14 mouse cellular contexts compared by ENCODE assay signal in genomic region chr7:75640671-75641070, GRCm38 (mm10).
A peak's percentile ranks its signal among the peaks of the same experiment; 100 is the strongest.
DNase-seq lines count a peak whose midpoint lies in the region; ATAC-seq and TF ChIP-seq lines count a peak whose summit lies in the region.
"Had no signal": no experiment of that assay in that cellular context is flagged by ENCODE, and none has a peak within 500 bp of the region (broad histone marks: within the 10 kb centered on the region; RNA-seq: fewer than 3 reads in every experiment).

No protein-coding gene starts in this region.

- DNase-seq in kidney, adult 2 months, result peak; percentile 84
- DNase-seq in kidney, adult 18-20 months, result no peak
- peak; percentile 40 for DNase-seq in embryo, embryonic 10 days (ENCODE audit: low spot score)
- DNase-seq in retina, embryonic 14.5 days (ENCODE audit: low spot score), result peak; percentile 64
- no peak for DNase-seq in right cerebral cortex, postnatal 25 days
- no peak for DNase-seq in cerebellum, adult 8-10 months
- DNase-seq: adrenal gland, adult 8-10 months; cerebellum, adult 18-20 months; heart, postnatal 10 days had no signal

- TF ChIP-seq POLR2A in kidney, adult 2 months (IDR thresholded peaks at IDR 0.05; ENCODE audit: low read depth, low read length), result no peak

- no peak overlapping the region for H3K9ac ChIP-seq in embryonic facial prominence, embryonic 15.5 days
- H3K9ac ChIP-seq: liver, embryonic 14.5 days; neural tube, embryonic 13.5 days had no signal

- ATAC-seq in embryonic facial prominence, embryonic 15.5 days (ENCODE audit: insufficient number of reproducible peaks, low FRiP score, low TSS enrichment, low read depth), result peak; percentile 47; the same call in 1 of the 2 replicates

- no peaks in the 10 kb centered on the region for H3K36me3 ChIP-seq in kidney, adult 2 months (ENCODE audit: control insufficient read depth, insufficient read depth, low read length)
- H3K36me3 ChIP-seq in embryonic facial prominence, embryonic 15.5 days, result no peaks in the 10 kb centered on the region
- H3K36me3 ChIP-seq: midbrain, embryonic 10.5 days; neural tube, embryonic 13.5 days had no signal

- no peaks in the 10 kb centered on the region for H3K9me3 ChIP-seq in embryonic facial prominence, embryonic 15.5 days (replicated peaks)
- H3K9me3 ChIP-seq: G1E; midbrain, embryonic 10.5 days; neural tube, embryonic 13.5 days had no signal

- no peak for TF ChIP-seq CTCF in kidney, adult 2 months (conservative IDR thresholded peaks at IDR 0.05; ENCODE audit: insufficient read depth, insufficient read length, low read depth, low read length)

- peak overlapping the region; percentile 15 for H3K4me2 ChIP-seq in embryonic facial prominence, embryonic 15.5 days (replicated peaks)
- H3K4me2 ChIP-seq: neural tube, embryonic 13.5 days had no signal

- H3K4me1 ChIP-seq in kidney, adult 2 months (ENCODE audit: control insufficient read depth, insufficient read depth, low read length), result peaks cover 27% of the 10 kb centered on the region
- peaks cover 34% of the 10 kb centered on the region for H3K4me1 ChIP-seq in embryonic facial prominence, embryonic 15.5 days

- no peaks in the 10 kb centered on the region for H3K27me3 ChIP-seq in kidney, adult 2 months (replicated peaks; ENCODE audit: control insufficient read depth, insufficient read depth, low read length)
- no peaks in the 10 kb centered on the region for H3K27me3 ChIP-seq in embryonic facial prominence, embryonic 15.5 days
- H3K27me3 ChIP-seq: neural tube, embryonic 13.5 days had no signal

- H3K27ac ChIP-seq in kidney, adult 2 months (ENCODE audit: insufficient read depth, low read depth, low read length), result peak overlapping the region; percentile 62
- peak overlapping the region; percentile 90 for H3K27ac ChIP-seq in embryonic facial prominence, embryonic 15.5 days (replicated peaks)
- H3K27ac ChIP-seq: liver, embryonic 14.5 days; midbrain, embryonic 10.5 days had no signal

- no peak overlapping the region for H3K4me3 ChIP-seq in kidney, adult 2 months (ENCODE audit: insufficient read depth, low read depth, low read length)
- no peak overlapping the region for H3K4me3 ChIP-seq in embryonic facial prominence, embryonic 15.5 days (replicated peaks)
- H3K4me3 ChIP-seq: midbrain, embryonic 10.5 days; neural tube, embryonic 13.5 days had no signal

- WGBS in kidney, adult 2 months, result 40% methylated on average over 2 of the region's 2 CpGs
- 27% methylated on average over 2 of the region's 2 CpGs for WGBS in embryonic facial prominence, embryonic 15.5 days

Comparison
In these comparisons a context has a peak if more than half of its experiments do, and no peak if none do; other contexts are left out.
1. DNase-seq: peak in kidney, adult 2 months (single experiment), embryo, embryonic 10 days (single experiment) and retina, embryonic 14.5 days (single experiment); none in kidney, adult 18-20 months (single experiment), right cerebral cortex, postnatal 25 days (single experiment) and cerebellum, adult 8-10 months (single experiment).